Mouse (Mus musculus) ES-E14 (cell line): ENCODE measurements around the gene Ssu2. TPM values are rescaled to one million over a fixed set of nuclear protein-coding genes. Genes with fewer than 3 reads are reported as not detected.

Experiments
- DNase-seq: peaks from one replicate; pipeline ENCODE4 v3.0.0-alpha.2; 2013; ENCODE audit warnings: low read depth, low spot score
- H3K27ac ChIP-seq: 2 replicates; pipeline ENCODE4 v1.5.1; 2012; ENCODE audit warnings: low read depth, mild to moderate bottlenecking, low read length, moderate library complexity, mixed read lengths; ENCODE audit not compliant: poor library complexity, insufficient read depth, severe bottlenecking
- H3K36me3 ChIP-seq: 2 replicates; pipeline ENCODE4 v1.6.1; 2012; ENCODE audit warnings: mild to moderate bottlenecking, low read length, moderate library complexity, mixed read lengths; ENCODE audit not compliant: control insufficient read depth, poor library complexity, insufficient read depth, severe bottlenecking
- H3K4me1 ChIP-seq, 2 experiments: fragments of 150-350 bp in 1 of 2; sonication (generic) in 1 of 2; 2 replicates each; pipeline ENCODE4 v1.6.1; 2012; ENCODE audit warnings: low read length in 2 of 2, mild to moderate bottlenecking in 1 of 2, mixed read lengths in 1 of 2; ENCODE audit not compliant: control insufficient read depth in 2 of 2, insufficient read depth in 2 of 2, poor library complexity in 1 of 2
- H3K4me3 ChIP-seq, 2 experiments: fragments of 150-350 bp in 1 of 2; sonication (generic) in 1 of 2; 2 replicates each; pipeline ENCODE4 v1.5.1; 2012; ENCODE audit warnings: low read length in 2 of 2, low read depth in 1 of 2, mild to moderate bottlenecking in 1 of 2, mixed read lengths in 1 of 2; ENCODE audit not compliant: insufficient read depth in 1 of 2, poor library complexity in 1 of 2, severe bottlenecking in 1 of 2
- H3K9ac ChIP-seq: 2 replicates; pipeline ENCODE4 v1.6.1; 2012; ENCODE audit warnings: low read depth, mild to moderate bottlenecking, low read length, mixed read lengths; ENCODE audit not compliant: poor library complexity, insufficient read depth, severe bottlenecking
- H3K9me3 ChIP-seq: fragments of 150-350 bp; sonication (generic); 2 replicates; pipeline ENCODE4 v1.6.1; 2012; ENCODE audit warnings: low read depth, mild to moderate bottlenecking, low read length; ENCODE audit not compliant: control insufficient read depth, insufficient read depth
- CHD2 ChIP-seq: IDR thresholded peaks from 2 replicates; pipeline ENCODE4 v1.6.1; 2014; ENCODE audit warnings: mild to moderate bottlenecking, low read depth, low read length, inconsistent platforms
- HCFC1 ChIP-seq: IDR thresholded peaks from 2 replicates; pipeline ENCODE4 v1.6.1; 2012; ENCODE audit warnings: low read length, inconsistent platforms, borderline replicate concordance; ENCODE audit not compliant: insufficient read depth
- MAFK ChIP-seq: IDR thresholded peaks from 2 replicates; pipeline ENCODE4 v1.6.1; 2014; ENCODE audit warnings: mild to moderate bottlenecking, low read depth, low read length, inconsistent platforms; ENCODE audit not compliant: insufficient read depth
- ZC3H11A ChIP-seq: IDR thresholded peaks from 2 replicates; pipeline ENCODE4 v1.6.1; 2012; ENCODE audit warnings: low read depth, mild to moderate bottlenecking, inconsistent platforms, low read length, borderline replicate concordance
- ZNF384 ChIP-seq: IDR thresholded peaks from 2 replicates; pipeline ENCODE4 v1.6.1; 2012; ENCODE audit warnings: low read depth, low read length, inconsistent platforms
- in situ Hi-C, 2 experiments: fragments of 600-800 bp; cut with MboI; formaldehyde crosslinking; loops; one replicate each; pipeline ENCODE4 v1.15.1; 2025; ENCODE audit warnings: low sequenced_read_pairs in 2 of 2, inconsistent platforms in 1 of 2; ENCODE audit not compliant: unreplicated experiment in 2 of 2
- total RNA-seq: library from RNA; depleted of rRNA; stranded (reverse); fragments of 300-350 nt; gene quantifications from 2 replicates; pipeline ENCODE4 v1.2.3, GENCODE M21; 2012

Gene Ssu2
- total RNA-seq, 1 experiment: 0.58 TPM

GRCm38 (mm10) chr6:112375661-112376392 is 12.0 kb downstream of the Ssu2 start:
- in situ Hi-C loops: loop anchor here in 1 of 2 experiments (10.0 kb wide), 1 partner anchor 161 kb away; no protein-coding TSS in a partner anchor
- H3K4me1 ChIP-seq: peaks cover 0 to 6% of the 10 kb centered on the region in 2 experiments; a peak in 1 of 4 replicates
- TF ChIP-seq ZNF384: no peak
- TF ChIP-seq HCFC1: no peak
- no peak for TF ChIP-seq MAFK
- TF ChIP-seq ZC3H11A: no peak
- no peak for TF ChIP-seq CHD2
- no peak for DNase-seq
- no peaks in the 10 kb centered on the region for H3K9me3 ChIP-seq
- no peak overlapping the region; the same call in 1 of the 2 replicates for H3K27ac ChIP-seq
- peak overlapping the region; percentile 8; the same call in 1 of the 2 replicates for H3K9ac ChIP-seq
- H3K4me3 ChIP-seq: no peak overlapping the region
- no peaks in the 10 kb centered on the region for H3K36me3 ChIP-seq

DNA sequence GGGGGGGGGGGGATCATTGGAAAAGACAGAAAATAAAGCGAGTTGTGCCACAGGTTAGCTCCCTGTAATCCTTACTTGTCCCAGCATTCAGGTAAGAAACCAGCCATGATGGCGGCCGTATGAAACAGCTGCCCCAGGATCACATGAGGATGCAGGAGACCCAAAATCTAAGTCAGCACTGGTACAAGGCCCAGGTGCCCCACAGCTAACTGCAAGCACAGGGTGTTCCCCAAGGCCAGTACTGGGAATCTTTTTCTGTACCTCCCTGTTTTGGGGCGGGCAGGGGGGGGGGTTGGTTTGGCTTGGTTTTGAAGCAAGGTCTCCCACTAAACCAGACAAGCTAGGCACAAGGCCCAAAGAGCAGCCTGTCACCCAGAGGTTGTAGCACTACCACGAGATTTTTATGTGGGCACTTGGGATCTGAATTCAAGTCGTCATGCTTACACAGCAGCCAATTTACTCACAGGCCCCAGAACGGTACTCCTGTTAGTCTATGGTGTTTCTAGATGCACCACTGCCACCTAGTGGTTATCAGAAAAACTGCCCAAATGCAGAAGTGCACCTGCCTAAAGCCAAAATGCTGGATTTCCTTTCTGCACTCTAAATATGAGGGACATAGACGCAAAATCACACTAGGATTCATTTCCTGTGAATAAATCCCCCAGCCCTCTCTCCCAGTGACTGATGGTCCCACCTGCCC is 13.8 kb downstream of the Ssu2 start:
- TF ChIP-seq MAFK (no peak), ZNF384 (no peak), CHD2 (no peak), ZC3H11A (0 out of 2 replicates have a peak, but pooled peaks have one; percentile 19)
- in situ Hi-C loops: loop anchor here (10.0 to 25.0 kb wide), 2 partner anchors 159 to 1312 kb away; no protein-coding TSS in a partner anchor

DNA sequence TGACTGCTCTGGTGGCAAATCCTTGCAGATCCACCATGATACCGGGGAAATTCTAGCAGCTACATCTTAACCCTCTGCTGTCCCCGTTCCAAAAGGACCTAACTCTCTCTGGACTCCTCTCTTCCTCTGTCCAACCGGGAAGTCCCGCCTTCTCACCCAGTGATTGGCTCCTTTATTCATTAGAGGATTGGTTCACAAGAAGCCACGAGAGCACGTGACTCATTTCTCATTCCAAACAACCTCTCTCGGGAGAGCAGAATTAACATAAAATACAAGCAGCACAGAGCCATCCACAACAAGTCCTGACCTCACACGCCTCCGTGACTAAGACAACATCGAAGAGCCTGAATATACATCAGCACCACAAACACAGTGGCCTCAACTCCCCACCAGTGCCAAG is 22.5 kb downstream of the Ssu2 start:
- no peak for DNase-seq
- no peaks in the 10 kb centered on the region for H3K9me3 ChIP-seq
- peak overlapping the region; percentile 46 to 69 for H3K4me3 ChIP-seq
- no peaks in the 10 kb centered on the region for H3K36me3 ChIP-seq
- TF ChIP-seq ZC3H11A (no peak), ZNF384 (no peak), CHD2 (peak; percentile 58; the same call in 1 of the 2 replicates), MAFK (no peak), HCFC1 (no peak)
- no peak overlapping the region for H3K27ac ChIP-seq
- H3K9ac ChIP-seq: peak overlapping the region; percentile 27; the same call in 1 of the 2 replicates
- no peaks in the 10 kb centered on the region for H3K4me1 ChIP-seq
- in situ Hi-C loops: loop anchor here in 1 of 2 experiments (10.0 to 25.0 kb wide), 2 partner anchors 230 to 1303 kb away; no protein-coding TSS in a partner anchor

More for the DNA sequence above, 13.8 kb downstream of the Ssu2 start:
- Histone ChIP-seq H3K4me1 (peaks cover 0 to 6% of the 10 kb centered on the region in 2 experiments; a peak in 1 of 4 replicates), H3K36me3 (no peaks in the 10 kb centered on the region), H3K9me3 (no peaks in the 10 kb centered on the region), H3K27ac (no peak overlapping the region), H3K4me3 (no peak overlapping the region), H3K9ac (no peak overlapping the region)
- DNase-seq: peak; percentile 34

DNA sequence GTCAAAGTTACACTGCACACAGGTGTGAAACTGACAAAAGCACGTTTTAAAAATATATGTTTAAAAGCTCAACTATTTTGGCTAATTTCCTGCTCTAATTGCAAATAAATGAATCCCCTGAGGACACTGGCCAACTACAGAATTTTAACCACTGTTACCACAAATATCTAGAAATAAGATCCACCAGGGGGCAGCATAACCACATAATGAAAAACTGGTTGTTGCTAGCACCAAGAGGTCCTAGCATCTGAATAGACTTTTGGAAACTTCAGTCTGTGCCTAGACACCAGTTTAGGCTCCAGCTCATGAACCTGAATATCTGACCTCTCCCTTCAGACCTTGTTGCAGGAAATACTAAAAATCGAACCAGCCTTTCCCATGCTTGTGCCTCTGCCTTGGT is 23.2 kb downstream of the Ssu2 start:
- Histone ChIP-seq H3K9me3 (no peaks in the 10 kb centered on the region), H3K9ac (peak overlapping the region; percentile 27; the same call in 1 of the 2 replicates), H3K4me1 (no peaks in the 10 kb centered on the region), H3K27ac (no peak overlapping the region), H3K4me3 (peak overlapping the region; percentile 46 to 69; a peak in 3 of 4 replicates), H3K36me3 (no peaks in the 10 kb centered on the region)
- TF ChIP-seq HCFC1 (no peak), ZNF384 (no peak), ZC3H11A (0 out of 2 replicates have a peak, but pooled peaks have one; percentile 15), CHD2 (no peak), MAFK (no peak)
- peak; percentile 60 for DNase-seq
- in situ Hi-C loops: loop anchor here in 1 of 2 experiments (10.0 to 25.0 kb wide), 2 partner anchors 230 to 1302 kb away; no protein-coding TSS in a partner anchor
